Mouse (Mus musculus) megakaryocyte-erythroid progenitor cell, adult 5-6 weeks (primary cell): ENCODE data around the gene Ugt1a7c. TPM values are rescaled to one million over a fixed set of nuclear protein-coding genes. Genes with fewer than 3 reads are reported as not detected.
"Not testable (repeated sequence)": the region's sequence is repeated elsewhere in the genome, so short reads cannot be mapped to it uniquely, and the experiment has no call there.

Source experiments
- ATAC-seq: replicated peaks from 2 replicates; pipeline ENCODE4 v1.8.0; 2016; ENCODE audit warnings: mild to moderate bottlenecking, inconsistent platforms; ENCODE audit not compliant: severe bottlenecking, poor library complexity, low FRiP score, low TSS enrichment
- total RNA-seq, 2 experiments: library from RNA; stranded (forward) in 1 of 2; stranded (reverse) in 1 of 2; fragments of 200-1000, 215-1000 nt in 1 of 2; fragments of >200 nt in 1 of 2; fragmentation: Nextera tagmentation in 1 of 2; gene quantifications; 2 replicates each; pipeline ENCODE4 v1.2.3; 2014 to 2017

Ugt1a7c gene
- total RNA-seq, 2 experiments from 2014 or later, result 0.11 to 0.61 TPM

DNA sequence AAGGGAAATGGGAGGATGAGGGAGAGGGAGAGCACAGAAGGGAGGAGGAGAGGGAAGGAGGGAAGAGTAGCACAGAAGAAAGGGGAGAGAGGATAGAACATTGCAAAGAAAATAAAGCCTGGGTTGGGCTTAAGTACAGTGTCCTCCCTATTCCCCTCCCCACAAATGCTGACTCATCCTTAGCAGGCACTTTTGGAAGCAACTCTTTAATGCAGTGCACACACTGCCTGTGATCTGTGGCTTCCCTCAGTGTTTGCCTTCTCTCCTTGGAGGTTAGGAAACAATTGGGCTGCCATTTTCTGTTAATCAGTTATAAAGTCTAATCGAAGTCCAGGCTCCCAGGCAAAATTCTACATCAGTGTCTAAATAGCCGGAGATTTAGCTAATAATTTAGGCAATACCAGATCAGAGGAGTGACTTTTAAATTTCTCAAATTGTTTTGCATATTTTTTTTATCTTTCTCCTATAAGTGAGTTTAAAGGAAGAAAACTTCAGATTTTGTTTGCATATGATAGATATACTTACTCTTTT, 14.2 kb downstream of the Ugt1a7c start:
- ATAC-seq, result peak; percentile 88

DNA sequence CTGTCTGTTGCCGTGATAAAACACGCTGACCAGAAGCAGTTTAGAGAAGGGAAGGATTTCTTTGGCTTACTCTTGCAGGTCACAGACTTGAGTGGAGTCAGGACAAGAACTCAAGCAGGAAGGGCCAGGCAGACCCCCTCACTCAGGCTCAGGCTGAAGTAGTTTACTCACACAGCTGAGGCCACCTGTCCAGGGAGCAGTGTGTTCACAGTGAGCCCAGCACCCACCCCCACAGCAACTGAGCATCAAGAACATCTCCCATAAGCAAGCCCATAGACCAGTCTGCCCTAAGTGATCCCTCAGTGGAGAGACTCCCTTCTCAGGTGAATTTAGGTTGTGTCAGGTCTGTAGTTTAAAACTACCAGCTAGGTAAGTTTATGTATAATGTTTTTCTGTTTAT, 14.7 kb downstream of the Ugt1a7c start:
- ATAC-seq, result not testable (repeated sequence)

DNA sequence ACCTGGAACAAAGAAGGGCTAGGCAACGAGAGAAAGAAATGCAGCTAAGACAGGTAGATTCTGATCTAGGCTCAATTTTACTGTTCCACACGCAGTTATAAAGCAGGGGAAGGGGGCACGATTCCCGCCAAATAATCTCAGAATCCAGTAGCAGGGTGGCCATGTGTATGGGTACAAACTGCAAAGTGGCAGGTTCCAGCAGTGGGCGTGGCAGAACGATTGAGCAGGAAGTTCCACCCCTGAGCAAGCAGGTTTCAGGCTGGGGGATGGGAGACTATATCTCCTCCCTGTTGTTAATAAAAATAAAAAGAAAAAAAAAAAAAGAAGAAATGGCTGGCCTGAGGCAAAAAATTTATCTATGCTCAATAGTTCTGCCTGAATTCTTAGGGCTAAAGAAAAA, 17.9 kb downstream of the Ugt1a7c start:
- ATAC-seq, result not testable (repeated sequence)

GRCm38 (mm10) chr1:88120550-88120949, 25.7 kb downstream of the Ugt1a7c start:
- peak; percentile 81 for ATAC-seq

DNA sequence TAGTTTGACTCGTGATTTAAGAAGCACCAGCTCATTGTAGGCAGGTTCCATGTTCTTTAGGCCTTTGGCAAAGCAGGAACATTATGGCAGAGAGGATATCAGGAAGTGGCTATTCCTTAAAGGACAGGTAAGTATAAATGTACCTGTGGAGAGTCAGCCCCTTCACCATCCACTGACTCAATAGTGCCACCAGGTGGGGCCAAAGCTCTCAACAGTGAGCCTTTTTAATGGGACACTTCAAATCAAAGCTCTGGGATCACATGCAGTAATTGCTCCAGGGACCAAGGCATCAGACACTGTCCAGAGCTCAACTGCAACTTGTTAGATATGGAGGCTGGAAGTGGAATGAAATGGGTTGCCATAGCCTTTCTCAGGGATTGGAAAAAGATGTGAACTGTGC, 26.7 kb downstream of the Ugt1a7c start:
- ATAC-seq, result peak; percentile 50; the same call in 1 of the 2 replicates

DNA sequence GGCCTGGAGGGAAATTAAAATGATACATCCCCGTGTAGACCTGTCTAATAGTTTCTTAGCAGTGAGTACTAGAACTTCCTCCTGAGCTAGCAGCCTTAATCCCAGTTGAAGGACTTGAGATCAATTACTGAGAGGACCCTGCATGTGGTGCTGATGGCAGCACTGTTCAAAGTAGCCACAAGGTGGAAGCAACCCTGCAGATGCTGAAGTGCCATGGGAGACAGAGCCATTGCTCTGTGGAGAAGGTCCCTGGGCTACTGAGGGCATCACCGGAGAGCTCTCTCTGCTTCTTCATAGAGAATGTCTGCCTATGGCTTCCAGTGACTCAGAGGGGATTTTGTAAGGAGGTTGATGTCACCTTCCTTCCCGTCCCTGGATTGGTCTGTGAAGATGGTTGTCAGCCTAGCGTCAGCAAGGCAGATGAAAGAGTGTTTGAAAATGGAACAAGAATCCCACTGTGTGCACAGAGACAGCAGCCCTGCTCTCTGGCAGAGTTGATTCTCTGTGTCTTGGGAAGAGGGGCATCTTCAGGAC, 31.0 kb downstream of the Ugt1a7c start:
- ATAC-seq, result 0 out of 2 replicates have a peak, but pooled peaks have one; percentile 55

DNA sequence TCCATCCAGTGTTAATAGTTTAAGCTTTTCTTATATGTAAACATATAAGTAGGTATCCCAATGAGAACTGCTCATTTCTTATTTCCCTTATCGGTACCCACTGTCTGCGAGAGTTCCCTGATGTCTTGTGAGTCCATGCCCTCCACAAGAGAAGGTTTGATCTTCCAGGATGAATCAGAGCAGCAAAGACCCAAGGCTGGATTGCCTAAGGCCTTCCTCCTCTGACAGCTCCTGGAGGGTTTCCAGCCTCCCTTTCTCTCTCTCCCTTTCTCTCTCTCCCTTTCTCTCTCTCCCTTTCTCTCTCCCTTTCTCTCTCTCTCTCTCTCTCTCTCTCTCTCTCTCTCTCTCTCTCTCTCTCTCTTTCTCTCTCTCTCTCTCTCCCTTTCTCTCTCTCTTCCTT, 34.2 kb downstream of the Ugt1a7c start:
- not testable (repeated sequence) for ATAC-seq

GRCm38 (mm10) chr1:88130223-88130622, 35.4 kb downstream of the Ugt1a7c start:
- ATAC-seq, result not testable (repeated sequence)

DNA sequence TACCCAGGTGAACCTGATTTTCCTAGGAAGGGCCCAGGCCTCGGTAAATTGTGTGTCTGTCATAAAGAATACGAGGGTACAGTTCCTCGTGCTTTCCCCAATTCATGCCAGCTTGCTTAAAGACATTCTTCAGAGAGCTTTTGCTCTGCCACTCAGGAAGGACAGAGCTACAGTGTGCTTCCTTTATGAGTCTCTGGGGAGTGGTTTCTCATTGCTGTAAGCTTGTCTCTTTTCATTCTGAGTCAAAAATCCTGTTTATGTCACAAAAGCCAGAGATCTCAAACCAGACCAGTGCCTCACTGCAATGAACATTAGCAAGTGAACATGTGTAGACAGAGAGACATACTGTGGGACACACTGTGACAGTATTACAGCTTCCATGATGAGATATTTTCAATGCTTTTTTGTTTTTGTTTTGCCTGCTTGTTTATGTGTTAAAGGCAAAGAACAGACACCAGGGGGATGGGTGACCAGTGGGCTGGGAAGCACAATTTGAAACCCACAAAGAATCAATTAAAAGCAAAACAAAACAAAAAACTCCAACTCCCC, 39.1 kb downstream of the Ugt1a7c start:
- ATAC-seq, result no peak

DNA sequence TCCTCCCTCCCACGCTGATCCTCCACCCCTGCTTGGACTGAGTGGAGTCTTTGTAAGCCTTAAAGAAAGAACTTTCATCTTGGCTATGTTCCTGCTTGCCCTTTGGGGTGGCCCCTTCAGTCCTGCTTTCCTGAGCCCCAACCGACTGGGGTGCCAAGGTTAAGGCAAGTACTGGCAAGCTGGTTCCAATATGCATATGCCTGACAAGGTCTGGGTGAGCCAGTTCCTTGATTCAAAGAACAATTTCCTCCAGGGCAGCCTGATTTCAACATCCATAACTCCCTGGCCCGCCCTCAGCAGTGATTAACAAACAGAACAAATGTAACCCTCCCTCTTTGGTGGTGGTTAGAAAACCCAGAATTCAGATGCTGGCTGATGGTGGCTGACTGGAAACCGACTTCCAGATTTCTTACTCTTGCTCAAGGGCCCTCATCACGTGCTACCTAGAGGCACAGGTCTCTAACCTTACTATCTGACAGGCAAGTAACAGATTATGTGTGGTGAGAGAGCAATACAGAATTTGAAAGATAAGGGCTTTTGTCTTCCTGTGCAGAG, 39.7 kb downstream of the Ugt1a7c start, which contains the start of gene Ugt1a6a:
Gene Ugt1a6a (plus strand): TSS at position 353 of the 555 bp plus-strand sequence.
- ATAC-seq, result peak; percentile 60

DNA sequence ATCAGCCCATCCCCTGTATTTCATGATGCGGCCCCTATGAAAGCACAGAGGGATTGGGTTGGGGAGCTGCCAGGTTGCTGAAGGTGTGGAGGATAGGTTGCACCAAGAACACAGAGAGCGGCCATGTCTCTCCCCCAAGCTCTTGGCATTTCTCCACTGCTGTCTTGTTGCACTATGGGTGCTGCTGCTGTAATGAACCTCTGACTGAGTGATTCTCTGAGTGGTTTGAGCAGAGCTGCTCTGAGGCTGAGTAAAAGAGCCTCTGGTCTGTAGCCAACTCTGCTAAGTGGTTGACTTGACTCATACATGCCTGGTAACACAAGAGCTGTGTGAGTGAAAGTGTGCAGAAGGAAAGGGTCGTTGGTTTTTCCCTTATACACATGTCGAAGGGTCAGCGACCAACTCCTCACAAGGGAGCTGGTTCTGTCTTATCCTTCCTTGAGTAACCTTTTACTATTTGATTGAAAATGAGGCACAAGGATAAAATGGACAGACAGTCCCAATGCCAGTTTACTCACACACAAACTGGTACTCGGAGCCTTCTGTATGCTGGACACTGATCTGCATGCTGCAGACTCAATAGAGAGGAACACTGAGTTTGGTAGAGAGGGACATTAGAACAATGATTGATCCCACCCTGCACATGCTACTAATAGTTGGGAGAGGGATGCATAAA, 40.5 kb downstream of the Ugt1a7c start:
- peak; percentile 50 for ATAC-seq

DNA sequence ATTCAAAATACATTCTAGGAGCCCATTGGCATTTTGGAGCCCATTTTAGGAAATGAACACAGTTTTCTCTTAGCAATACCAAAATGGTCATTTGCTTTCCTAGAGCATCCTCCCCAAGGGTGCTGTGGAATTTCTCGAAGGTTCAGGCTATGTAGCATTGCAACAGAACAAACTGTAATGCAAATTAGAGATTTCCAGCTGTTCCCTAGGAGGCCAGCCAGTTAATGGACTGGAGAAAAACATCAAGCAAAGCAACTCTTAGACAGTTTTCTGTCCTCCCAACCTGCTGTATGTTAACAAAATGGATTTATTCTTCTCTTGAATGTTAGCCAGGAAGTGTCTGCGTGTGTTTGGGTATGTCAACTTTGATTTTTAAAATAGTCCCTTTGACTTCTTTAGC, 41.8 kb downstream of the Ugt1a7c start:
- no peak for ATAC-seq

DNA sequence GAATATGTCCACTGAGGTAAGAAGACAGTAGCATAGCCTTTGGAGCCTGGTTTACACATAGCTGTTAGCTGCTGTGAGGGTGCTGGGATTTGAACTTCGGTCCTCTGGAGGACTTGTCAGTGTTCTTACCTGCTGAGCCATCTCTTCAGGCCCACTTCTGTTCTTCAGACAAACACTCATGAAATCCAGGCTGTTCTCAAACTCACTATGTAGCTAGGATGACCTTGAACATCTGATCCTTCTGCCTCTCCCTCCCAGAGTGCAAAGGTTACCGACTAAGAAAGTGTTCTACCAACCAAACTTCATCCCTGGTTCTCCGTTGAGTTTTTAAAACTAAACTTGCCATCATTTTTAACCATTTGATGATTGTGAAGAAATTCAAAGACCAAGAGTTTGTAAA, 42.4 kb downstream of the Ugt1a7c start:
- no peak for ATAC-seq

DNA sequence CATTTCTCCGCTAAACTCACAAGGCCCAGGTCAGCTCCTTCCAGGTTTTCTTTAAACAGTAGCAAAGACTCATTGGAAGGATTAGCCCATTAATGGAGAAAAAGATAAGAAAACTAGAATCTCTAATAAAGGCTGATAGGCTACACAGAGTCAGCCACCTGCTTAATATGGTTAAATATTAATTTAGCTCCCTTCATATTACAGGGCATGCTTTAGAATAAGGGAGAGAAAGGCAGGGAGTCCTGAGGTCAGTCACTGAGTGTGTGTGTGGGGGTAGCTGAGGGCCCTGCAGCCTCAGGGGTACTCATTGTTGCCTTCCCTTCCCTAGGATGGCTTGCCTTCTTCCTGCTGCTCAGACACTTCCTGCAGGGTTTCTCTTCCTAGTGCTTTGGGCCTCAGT, 43.3 kb downstream of the Ugt1a7c start:
- no peak for ATAC-seq

GRCm38 (mm10) chr1:88140492-88140891, 45.6 kb downstream of the Ugt1a7c start:
- peak; percentile 67; the same call in 1 of the 2 replicates for ATAC-seq

DNA sequence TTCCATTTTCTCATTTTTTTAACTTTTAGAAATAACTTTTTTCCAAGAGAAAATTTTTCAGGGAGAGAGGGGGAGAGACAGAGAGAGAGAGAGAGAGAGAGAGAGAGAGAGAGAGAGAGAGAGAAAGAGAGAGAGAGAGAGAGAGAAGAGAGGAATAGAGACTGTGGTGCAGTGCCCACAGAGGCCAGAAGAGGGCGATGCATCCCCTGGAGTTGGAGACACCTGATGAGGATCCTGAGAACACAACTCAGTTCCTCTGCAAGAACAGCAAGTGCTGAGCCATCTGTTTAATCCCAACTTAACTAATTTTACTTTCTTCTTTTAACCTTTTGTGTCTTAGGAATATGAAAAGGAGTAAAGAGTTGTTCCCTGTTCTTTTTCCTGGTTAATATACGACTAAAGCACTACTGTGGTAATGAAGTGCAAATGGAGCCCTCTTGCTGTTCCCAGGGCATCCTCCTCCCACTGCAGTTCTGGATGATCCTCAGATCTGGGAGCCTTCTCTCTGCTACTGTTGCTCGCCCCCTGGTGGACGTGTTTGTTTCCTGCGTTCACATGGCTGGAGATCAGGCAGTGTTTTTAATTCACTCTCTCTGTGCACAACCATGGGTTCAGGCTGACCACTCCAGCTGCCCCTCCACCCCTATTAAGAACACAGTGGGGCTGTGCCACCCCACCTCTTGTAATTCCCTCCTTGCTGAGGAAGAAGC, 49.3 kb downstream of the Ugt1a7c start:
- peak; percentile 77 for ATAC-seq

- ATAC-seq, result peak; percentile 48; the same call in 1 of the 2 replicates
These were observed 50.4 kb downstream of the Ugt1a7c start for GRCm38 (mm10) chr1:88145278-88145677.

GRCm38 (mm10) chr1:88150133-88150532, 55.3 kb downstream of the Ugt1a7c start:
- ATAC-seq, result peak; percentile 79

GRCm38 (mm10) chr1:88158430-88158829, 63.6 kb downstream of the Ugt1a7c start:
- ATAC-seq, result no peak

DNA sequence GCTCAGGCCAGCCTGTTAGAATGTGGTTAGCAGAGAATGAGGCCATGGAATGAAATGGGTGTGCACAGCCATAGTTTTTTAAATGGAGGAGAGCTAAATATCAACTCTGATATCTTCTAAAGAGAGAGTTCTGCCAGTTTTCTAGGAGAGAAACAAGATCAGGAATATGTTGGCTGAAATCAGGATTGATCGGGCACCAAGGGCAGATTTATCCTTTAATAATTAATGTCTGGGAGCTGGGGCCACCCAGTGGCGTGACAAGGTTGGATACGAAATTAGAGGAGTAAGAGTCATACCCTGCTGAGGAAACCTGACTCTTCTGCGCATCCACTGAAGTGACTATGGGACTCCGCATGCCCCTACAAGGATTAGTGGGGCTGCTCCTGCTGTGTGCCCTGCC, 70.8 kb downstream of the Ugt1a7c start, which contains the start of gene Ugt1a5:
Gene Ugt1a5 (plus strand): TSS at position 302 of the 400 bp plus-strand sequence.
- no peak for ATAC-seq
